Mouse (Mus musculus) forebrain, postnatal 0 days (tissue): ENCODE data around the gene Supt6. TPM values are rescaled to one million over a fixed set of nuclear protein-coding genes. Genes with fewer than 3 reads are reported as not detected.
"Not testable (repeated sequence)": the region's sequence is repeated elsewhere in the genome, so short reads cannot be mapped to it uniquely, and the experiment has no call there.

Source experiments
- ATAC-seq: fragments of 200-750 bp; cut with Nextera tagmentation; 2 replicates; pipeline ENCODE4 v1.8.0; 2017; ENCODE audit warnings: mild to moderate bottlenecking, moderate library complexity
- DNase-seq: peaks from one replicate; pipeline ENCODE4 v3.0.0-alpha.2; 2015
- H3K27ac ChIP-seq: fragments of 300-500 bp; sonication (generic); 2 replicates; pipeline ENCODE4 v1.5.1; 2014; ENCODE audit warnings: low read depth, mild to moderate bottlenecking, antibody characterized with exemption, low read length, moderate library complexity, mixed read lengths
- H3K27me3 ChIP-seq: fragments of 300-500 bp; sonication (generic); 2 replicates; pipeline ENCODE4 v1.6.1; 2014; ENCODE audit warnings: mild to moderate bottlenecking, low read length, mixed read lengths; ENCODE audit not compliant: insufficient read depth
- H3K36me3 ChIP-seq: fragments of 300-500 bp; sonication (generic); 2 replicates; pipeline ENCODE4 v1.6.1; 2014; ENCODE audit warnings: mild to moderate bottlenecking, moderate library complexity; ENCODE audit not compliant: insufficient read depth
- H3K4me1 ChIP-seq: fragments of 300-500 bp; sonication (generic); 2 replicates; pipeline ENCODE4 v1.6.1; 2014; ENCODE audit warnings: antibody characterized with exemption; ENCODE audit not compliant: insufficient read depth
- H3K4me2 ChIP-seq: fragments of 300-500 bp; sonication (generic); 2 replicates; pipeline ENCODE4 v1.6.1; 2014; ENCODE audit warnings: low read depth, mild to moderate bottlenecking, moderate library complexity
- H3K4me3 ChIP-seq: fragments of 300-500 bp; sonication (generic); 2 replicates; pipeline ENCODE4 v1.5.1; 2014; ENCODE audit warnings: low read depth, low read length, mixed read lengths
- H3K9ac ChIP-seq: fragments of 300-500 bp; sonication (generic); 2 replicates; pipeline ENCODE4 v1.6.1; 2014; ENCODE audit warnings: mild to moderate bottlenecking
- H3K9me3 ChIP-seq: fragments of 300-500 bp; sonication (generic); 2 replicates; pipeline ENCODE4 v1.6.1; 2016; ENCODE audit warnings: low read length
- CTCF ChIP-seq: sonication (generic); IDR thresholded peaks from 2 replicates; pipeline ENCODE4 v1.5.1; 2016; ENCODE audit warnings: antibody characterized with exemption, control low read depth, low read depth
- WGBS: fragments of 180-500 bp; shearing (Covaris S2); extraction: QIAGEN DNeasy Blood & Tissue Kit; methylation state at CpG from one replicate; pipeline ENCODE4 v1.1.7; 2014; 5-methylcytosine and 5-hydroxymethylcytosine counted together
- polyA plus RNA-seq: library from polyadenylated mRNA; unstranded; fragments of >200 nt; fragmentation: Nextera tagmentation; extraction: Ambion mirVana; gene quantifications from 2 replicates; pipeline ENCODE4 v1.2.1, GENCODE M21; 2015
- total RNA-seq: library from RNA; depleted of rRNA; stranded (reverse); fragments of >200 nt; gene quantifications from 2 replicates; pipeline ENCODE4 v1.2.3, GENCODE M21; 2014; rRNA removed

Gene Supt6
- total RNA-seq (31.8 and 44.1 TPM in 2 replicates), polyA plus RNA-seq (15.9 and 21.6 TPM in 2 replicates)

DNA sequence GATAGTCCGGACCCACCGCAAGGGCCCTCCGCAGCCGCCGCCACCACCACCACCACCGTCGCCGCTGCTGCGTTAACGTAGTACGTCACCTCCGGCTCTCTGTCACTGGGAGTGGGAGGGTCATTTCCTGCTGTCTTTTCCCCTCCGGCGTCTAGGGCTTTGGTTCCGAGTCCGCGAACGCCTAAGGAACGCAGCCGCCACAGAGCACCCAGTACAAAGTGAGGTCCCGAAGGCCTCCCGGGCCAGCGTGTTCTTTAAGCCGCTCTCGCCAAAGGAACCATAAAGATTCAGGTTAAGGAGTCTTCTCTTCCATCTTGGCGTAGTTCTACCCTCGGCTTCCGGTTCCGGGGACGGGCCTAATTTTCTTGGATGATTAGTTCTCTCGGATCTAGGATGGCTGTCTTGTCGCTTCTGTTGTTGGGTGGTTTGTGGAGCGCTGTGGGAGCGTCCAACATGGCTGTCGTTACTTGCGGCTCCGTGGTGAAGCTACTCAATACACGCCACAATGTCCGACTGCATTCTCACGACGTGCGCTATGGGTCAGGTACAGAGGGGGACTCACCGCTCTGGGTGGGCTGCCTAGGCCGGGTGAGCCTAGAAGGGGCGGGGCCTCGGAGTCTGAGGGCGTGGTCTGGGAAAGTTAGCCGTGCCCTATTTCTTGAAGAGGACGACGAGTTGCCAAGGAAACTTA lies at the start of gene Supt6, which contains the start of gene Sdf2:
Gene Supt6 (minus strand): TSS at position 361 of the 691 bp plus-strand sequence.
Gene Sdf2 (plus strand): TSS at position 120 of the 691 bp plus-strand sequence.
- peaks cover 7% of the 10 kb centered on the region; the same call in 1 of the 2 replicates for H3K36me3 ChIP-seq
- 0 out of 2 replicates have a peak, but pooled peaks have one; percentile 5 for TF ChIP-seq CTCF

DNA sequence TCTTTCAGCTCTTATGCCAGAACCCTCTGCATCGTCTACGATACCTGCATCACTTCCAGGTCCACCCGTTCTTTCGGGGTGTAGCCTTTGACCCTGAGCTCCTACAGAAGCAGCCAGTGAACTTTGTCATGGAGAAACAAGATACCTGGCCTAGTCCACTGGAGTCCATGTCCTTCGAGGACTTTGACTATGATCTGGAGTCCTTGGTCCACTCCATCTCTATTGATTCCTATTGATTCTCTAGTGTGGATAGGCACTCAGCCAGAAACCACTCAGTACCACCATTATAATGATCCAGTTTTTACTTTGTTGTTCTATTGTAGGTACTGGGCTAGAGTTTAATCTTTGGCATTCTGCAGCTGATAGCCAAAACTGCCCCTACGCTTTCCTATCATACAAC lies 48.8 kb upstream of the Supt6 start:
- no peak overlapping the region for H3K9ac ChIP-seq
- H3K36me3 ChIP-seq: peaks cover 32% of the 10 kb centered on the region
- H3K9me3 ChIP-seq: no peaks in the 10 kb centered on the region
- no peak overlapping the region for H3K4me2 ChIP-seq
- no peaks in the 10 kb centered on the region for H3K27me3 ChIP-seq
- ATAC-seq (no peak), DNase-seq (no peak)
- H3K4me3 ChIP-seq: no peak overlapping the region
- H3K4me1 ChIP-seq: no peaks in the 10 kb centered on the region
- no peak overlapping the region for H3K27ac ChIP-seq
- no peak for TF ChIP-seq CTCF
- WGBS: 92% methylated on average over 6 of the region's 6 CpGs

More for the DNA sequence above, at the start of gene Supt6, which contains the start of gene Sdf2:
- 3% methylated on average over 50 of the region's 50 CpGs for WGBS
- no peaks in the 10 kb centered on the region for H3K9me3 ChIP-seq
- peak within 1 kb of the TSS; percentile 99 for H3K27ac ChIP-seq
- H3K9ac ChIP-seq: peak within 1 kb of the TSS; percentile 93
- peak; percentile 95 for DNase-seq
- peaks cover 25% of the 10 kb centered on the region for H3K4me1 ChIP-seq
- ATAC-seq: peak; percentile 98
- no peaks in the 10 kb centered on the region for H3K27me3 ChIP-seq
- H3K4me3 ChIP-seq: peak within 1 kb of the TSS; percentile 96
- H3K4me2 ChIP-seq: peak within 1 kb of the TSS; percentile 80

DNA sequence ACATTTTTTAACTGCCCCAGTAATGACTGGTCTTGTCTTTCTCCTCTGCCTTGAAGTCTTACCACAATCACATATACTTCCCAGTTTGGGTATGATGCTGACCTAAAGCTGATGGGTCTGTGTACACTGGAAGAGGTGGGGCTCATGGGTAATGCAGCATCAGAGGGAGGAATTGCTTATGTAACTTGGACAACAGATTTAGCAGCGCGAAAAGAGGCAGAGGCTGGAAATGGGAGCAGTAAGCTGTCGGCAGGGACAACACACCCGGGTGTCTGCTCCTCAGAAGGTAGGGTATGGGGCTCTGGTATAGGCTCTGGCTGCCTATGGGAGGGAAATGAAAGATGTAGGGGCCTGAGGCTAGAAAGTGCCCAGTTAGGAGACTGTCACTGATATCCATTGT lies 44.9 kb upstream of the Supt6 start, which contains the start of gene BC030499:
Gene BC030499 (plus strand): TSS at position 188 of the 400 bp plus-strand sequence.
- H3K4me2 ChIP-seq: no peak within 1 kb of the TSS
- no peak within 1 kb of the TSS for H3K4me3 ChIP-seq
- H3K9me3 ChIP-seq: no peaks in the 10 kb centered on the region
- TF ChIP-seq CTCF: no peak
- no peaks in the 10 kb centered on the region for H3K4me1 ChIP-seq
- no peak for ATAC-seq
- peaks cover 66% of the 10 kb centered on the region for H3K36me3 ChIP-seq
- H3K27ac ChIP-seq: no peak within 1 kb of the TSS
- no peaks in the 10 kb centered on the region for H3K27me3 ChIP-seq
- no peak for DNase-seq
- 88% methylated on average over 4 of the region's 4 CpGs for WGBS
- H3K9ac ChIP-seq: no peak within 1 kb of the TSS

DNA sequence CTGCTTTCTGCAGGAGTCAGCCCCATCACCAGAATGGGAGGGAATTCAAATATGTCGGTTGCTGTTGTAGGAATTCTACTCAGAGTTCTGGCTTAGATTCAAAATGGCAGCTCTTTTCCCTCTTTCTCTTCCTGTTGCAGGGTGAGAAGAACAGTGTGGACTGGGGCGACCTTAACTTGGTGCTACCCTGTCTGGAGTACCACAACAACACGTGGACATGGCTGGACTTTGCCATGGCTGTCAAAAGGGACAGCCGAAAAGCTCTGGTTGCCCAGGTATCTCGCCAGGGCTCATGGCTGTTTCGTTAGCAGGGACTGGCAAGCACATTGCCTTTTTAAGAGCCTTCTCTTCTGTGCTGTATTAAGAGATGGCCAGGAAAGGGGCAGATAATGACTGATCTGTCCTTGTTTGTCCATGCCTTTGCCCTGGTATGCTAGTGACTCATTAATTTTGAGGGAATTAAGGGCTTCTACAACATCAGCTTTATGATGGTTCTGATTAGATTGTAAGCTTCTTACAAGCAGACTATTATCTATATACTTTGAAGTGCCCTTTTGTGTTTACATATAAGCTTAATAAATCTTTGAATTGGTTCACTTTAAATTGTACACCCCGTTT lies 43.5 kb upstream of the Supt6 start:
- Histone ChIP-seq H3K4me3 (no peak overlapping the region), H3K4me1 (no peaks in the 10 kb centered on the region), H3K27ac (no peak overlapping the region), H3K9me3 (no peaks in the 10 kb centered on the region), H3K27me3 (no peaks in the 10 kb centered on the region), H3K4me2 (no peak overlapping the region), H3K36me3 (peaks cover 80% of the 10 kb centered on the region), H3K9ac (no peak overlapping the region)
- no peak for TF ChIP-seq CTCF
- DNase-seq (no peak), ATAC-seq (no peak)
- WGBS: 88% methylated on average over 7 of the region's 7 CpGs

DNA sequence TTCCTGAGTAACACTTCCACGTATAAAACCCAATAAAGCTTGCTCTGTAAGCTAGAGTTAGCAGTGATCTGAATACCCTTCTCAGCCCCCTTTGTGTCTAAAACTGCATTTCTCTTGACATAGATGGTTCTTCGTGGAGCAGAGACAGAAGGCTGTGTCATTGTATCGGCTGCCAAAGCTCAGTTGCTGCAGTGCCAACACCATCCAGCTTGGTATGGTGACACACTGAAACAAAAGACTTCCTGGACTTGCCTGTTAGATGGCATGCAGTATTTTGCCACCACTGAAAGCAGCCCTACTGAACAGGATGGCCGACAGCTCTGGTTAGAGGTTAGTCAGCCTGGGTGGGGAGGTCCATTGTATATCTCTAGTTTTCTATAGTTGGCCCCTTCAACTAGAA lies 33.8 kb upstream of the Supt6 start:
- DNase-seq: no peak

DNA sequence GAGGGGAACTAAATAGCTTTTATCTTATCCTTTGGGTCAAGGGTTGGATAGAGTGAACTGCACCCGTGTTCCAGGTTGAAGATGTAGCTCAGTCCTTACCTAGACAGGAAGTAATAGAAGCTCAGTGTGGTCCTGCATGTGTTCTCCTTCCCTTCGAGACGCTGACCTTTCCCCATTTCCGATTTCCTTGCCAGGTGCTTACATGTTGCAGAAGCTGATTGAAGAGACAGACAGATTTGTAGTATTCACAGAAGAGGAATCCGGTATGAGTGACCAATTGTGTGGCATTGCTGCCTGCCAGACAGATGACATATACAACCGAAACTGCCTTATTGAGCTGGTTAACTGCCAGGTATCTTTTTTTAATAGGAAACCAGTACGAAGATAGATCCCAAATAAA lies 33.1 kb upstream of the Supt6 start:
- no peaks in the 10 kb centered on the region for H3K27me3 ChIP-seq
- no peaks in the 10 kb centered on the region for H3K9me3 ChIP-seq
- no peak for TF ChIP-seq CTCF
- DNase-seq (no peak), ATAC-seq (no peak)
- H3K36me3 ChIP-seq: peaks cover 89% of the 10 kb centered on the region
- no peak overlapping the region for H3K4me2 ChIP-seq
- no peaks in the 10 kb centered on the region for H3K4me1 ChIP-seq
- H3K9ac ChIP-seq: no peak overlapping the region
- WGBS: 89% methylated on average over 7 of the region's 7 CpGs
- no peak overlapping the region for H3K27ac ChIP-seq
- no peak overlapping the region for H3K4me3 ChIP-seq

More for the DNA sequence above, 33.8 kb upstream of the Supt6 start:
- H3K27ac ChIP-seq: no peak overlapping the region
- peaks cover 89% of the 10 kb centered on the region for H3K36me3 ChIP-seq
- WGBS: 78% methylated on average over 4 of the region's 4 CpGs
- no peaks in the 10 kb centered on the region for H3K9me3 ChIP-seq
- no peak for ATAC-seq
- H3K4me3 ChIP-seq: no peak overlapping the region
- no peak overlapping the region for H3K9ac ChIP-seq
- TF ChIP-seq CTCF: no peak
- H3K27me3 ChIP-seq: no peaks in the 10 kb centered on the region
- H3K4me1 ChIP-seq: no peaks in the 10 kb centered on the region
- H3K4me2 ChIP-seq: no peak overlapping the region

DNA sequence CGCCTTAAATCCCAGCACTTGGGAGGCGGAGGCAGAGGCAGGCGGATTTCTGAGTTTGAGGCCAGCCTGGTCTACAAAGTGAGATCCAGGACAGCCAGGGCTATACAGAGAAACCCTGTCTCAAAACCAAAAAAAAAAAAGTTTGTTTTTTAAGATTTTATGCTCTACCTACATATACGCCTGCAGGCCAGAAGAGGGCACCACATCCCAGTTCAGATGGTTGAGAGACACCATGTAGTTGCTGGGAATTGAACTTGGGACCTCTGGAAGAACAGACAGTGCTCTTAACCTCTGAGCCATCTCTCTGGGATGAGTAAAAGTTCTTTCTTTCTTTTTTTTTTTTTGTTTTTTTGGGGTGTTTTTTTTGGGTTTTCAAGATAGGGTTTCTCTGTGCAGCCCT lies 30.4 kb upstream of the Supt6 start:
- not testable (repeated sequence) for H3K9ac ChIP-seq, H3K9me3 ChIP-seq, H3K4me2 ChIP-seq, ATAC-seq, H3K27me3 ChIP-seq, H3K4me3 ChIP-seq, DNase-seq, H3K4me1 ChIP-seq, H3K27ac ChIP-seq
- WGBS: 96% methylated on average over 4 of the region's 4 CpGs
- H3K36me3 ChIP-seq: peaks cover 92% of the 10 kb centered on the region
- peak; percentile 28 for TF ChIP-seq CTCF
